ENCODE assay signal across 9 mouse cellular contexts in genomic region chr9:120302980-120303452, GRCm38 (mm10). TPM values are rescaled to one million over a fixed set of nuclear protein-coding genes. Genes with fewer than 3 reads are reported as not detected.
DNase-seq lines count a peak whose midpoint lies in the region; ATAC-seq and TF ChIP-seq lines count a peak whose summit lies in the region.
"Had no signal": no experiment of that assay in that cellular context is flagged by ENCODE, and none has a peak within 500 bp of the region (broad histone marks: within the 10 kb centered on the region; RNA-seq: fewer than 3 reads in every experiment).

No protein-coding gene starts in this region.

- H3K36me3 ChIP-seq in forebrain, embryonic 12.5 days (replicated peaks), result no peaks in the 10 kb centered on the region
- H3K36me3 ChIP-seq in limb, embryonic 12.5 days, result no peaks in the 10 kb centered on the region

- H3K9ac ChIP-seq in forebrain, embryonic 12.5 days, result peak overlapping the region; percentile 60
- H3K9ac ChIP-seq in limb, embryonic 12.5 days (replicated peaks), result no peak overlapping the region

- H3K9me3 ChIP-seq in forebrain, embryonic 12.5 days, result peaks cover 9% of the 10 kb centered on the region; the same call in 1 of the 2 replicates
- H3K9me3 ChIP-seq in limb, embryonic 12.5 days, result peaks cover 6% of the 10 kb centered on the region; the same call in 1 of the 2 replicates

- DNase-seq in lung, adult 2 months, result no peak
- no peak for DNase-seq in lung, postnatal 4 days
- peak; percentile 44 for DNase-seq in retina, postnatal 1 day
- DNase-seq in gastrocnemius, postnatal 4 days (ENCODE audit: low spot score in 2 of 2), result no peak
- DNase-seq in urinary bladder, adult 18-20 months (ENCODE audit: low spot score in 2 of 2), result no peak

- peak overlapping the region; percentile 98 for H3K4me2 ChIP-seq in forebrain, embryonic 12.5 days
- H3K4me2 ChIP-seq in limb, embryonic 12.5 days, result peak overlapping the region; percentile 97

- H3K27ac ChIP-seq in forebrain, embryonic 12.5 days, result no peak overlapping the region
- H3K27ac ChIP-seq in limb, embryonic 12.5 days, result no peak overlapping the region

- H3K4me3 ChIP-seq in lung, adult 2 months (replicated peaks; ENCODE audit: extremely low read depth, low read depth, low read length), result peak overlapping the region; percentile 38
- peak overlapping the region; percentile 66 for H3K4me3 ChIP-seq in forebrain, embryonic 12.5 days (replicated peaks)
- H3K4me3 ChIP-seq in limb, embryonic 12.5 days (replicated peaks), result peak overlapping the region; percentile 58
- H3K4me3 ChIP-seq: myocyte had no signal

- ATAC-seq in forebrain, embryonic 12.5 days (ENCODE audit: low FRiP score), result 0 out of 2 replicates have a peak, but pooled peaks have one; percentile 19
- ATAC-seq in limb, embryonic 12.5 days (ENCODE audit: insufficient number of reproducible peaks, insufficient read depth, low FRiP score, low TSS enrichment, low read depth), result no peak
- no peak for ATAC-seq in activated CD4-positive, CD25-positive, alpha-beta regulatory T cell, adult 4 months

- peaks cover 3% of the 10 kb centered on the region; the same call in 1 of the 2 replicates for H3K4me1 ChIP-seq in lung, adult 2 months (ENCODE audit: control insufficient read depth, insufficient read depth, low read length)
- peaks cover 16% of the 10 kb centered on the region for H3K4me1 ChIP-seq in forebrain, embryonic 12.5 days
- H3K4me1 ChIP-seq in limb, embryonic 12.5 days (replicated peaks), result peaks cover 16% of the 10 kb centered on the region

- no peak for TF ChIP-seq POLR2A in lung, adult 2 months (IDR thresholded peaks at IDR 0.05; ENCODE audit: borderline replicate concordance, extremely low read depth, low read depth, low read length)

- H3K27me3 ChIP-seq in forebrain, embryonic 12.5 days, result peaks cover 68% of the 10 kb centered on the region
- H3K27me3 ChIP-seq in limb, embryonic 12.5 days, result peaks cover 76% of the 10 kb centered on the region

- 16% methylated on average over 19 of the region's 19 CpGs for WGBS in lung, adult 2 months
- WGBS in forebrain, embryonic 12.5 days, result 6% methylated on average over 19 of the region's 19 CpGs
- WGBS in limb, embryonic 12.5 days, result 11% methylated on average over 19 of the region's 19 CpGs

- no peak for TF ChIP-seq CTCF in lung, adult 2 months (IDR thresholded peaks at IDR 0.05; ENCODE audit: insufficient read depth, low read length)

RNA-seq across cellular contexts. Expression of gene Myrip, which starts 1.7 kb away (rescaled TPM):
- polyA plus RNA-seq in lung, adult 2 months (2012; rRNA removed), result 5.9 and 9.0 TPM in 2 replicates
- 0.78 and 0.96 TPM in 2 replicates for polyA plus RNA-seq in forebrain, embryonic 12.5 days (2016; fragmentation: Nextera tagmentation; extraction: Ambion mirVana)
- 0.38 TPM in 1 of 2 replicates, not detected in the other for polyA plus RNA-seq in limb, embryonic 12.5 days (2016; fragmentation: Nextera tagmentation; extraction: Ambion mirVana)
- polyA plus RNA-seq in activated CD4-positive, CD25-positive, alpha-beta regulatory T cell, adult 4 months (2017; shearing (Covaris generic)), result not detected
- under 1 TPM; 0.26 to 0.39 TPM for total RNA-seq in gastrocnemius, postnatal 4 days (2021)
